Mouse (Mus musculus) liver, embryonic 15.5 days (tissue): Measurements from ENCODE around the gene Megf8. TPM values are rescaled to one million over a fixed set of nuclear protein-coding genes. Genes with fewer than 3 reads are reported as not detected.
"Not testable (repeated sequence)": the region's sequence is repeated elsewhere in the genome, so short reads cannot be mapped to it uniquely, and the experiment has no call there.

Source experiments
- ATAC-seq: fragments of 200-750 bp; cut with Nextera tagmentation; 2 replicates; pipeline ENCODE4 v1.8.0; 2017; ENCODE audit warnings: moderate number of reproducible peaks, mild to moderate bottlenecking, moderate library complexity; ENCODE audit not compliant: insufficient read depth
- H3K27ac ChIP-seq: fragments of 300-500 bp; sonication (generic); replicated peaks from 2 replicates; pipeline ENCODE4 v1.5.1; 2015; ENCODE audit warnings: mild to moderate bottlenecking, inconsistent platforms
- H3K27me3 ChIP-seq: fragments of 300-500 bp; sonication (generic); 2 replicates; pipeline ENCODE4 v1.6.1; 2015; ENCODE audit warnings: mild to moderate bottlenecking, inconsistent platforms
- H3K36me3 ChIP-seq: fragments of 300-500 bp; sonication (generic); replicated peaks from 2 replicates; pipeline ENCODE4 v1.6.1; 2015; ENCODE audit warnings: moderate library complexity, mild to moderate bottlenecking, inconsistent platforms
- H3K4me1 ChIP-seq: fragments of 300-500 bp; sonication (generic); replicated peaks from 2 replicates; pipeline ENCODE4 v1.6.1; 2015; ENCODE audit warnings: inconsistent platforms
- H3K4me2 ChIP-seq: fragments of 300-500 bp; sonication (generic); 2 replicates; pipeline ENCODE4 v1.6.1; 2015; ENCODE audit warnings: moderate library complexity, mild to moderate bottlenecking, inconsistent platforms
- H3K4me3 ChIP-seq: fragments of 300-500 bp; sonication (generic); replicated peaks from 2 replicates; pipeline ENCODE4 v1.5.1; 2015; ENCODE audit warnings: mild to moderate bottlenecking, inconsistent platforms
- H3K9ac ChIP-seq: fragments of 300-500 bp; sonication (generic); 2 replicates; pipeline ENCODE4 v1.6.1; 2015; ENCODE audit warnings: moderate library complexity, mild to moderate bottlenecking, inconsistent platforms
- H3K9me3 ChIP-seq: fragments of 300-500 bp; sonication (generic); replicated peaks from 2 replicates; pipeline ENCODE4 v1.6.1; 2016; ENCODE audit warnings: inconsistent platforms
- WGBS: fragments of 180-500 bp; shearing (Covaris S2); methylation state at CpG from one replicate; pipeline ENCODE4 v1.1.7; 2015; ENCODE audit warnings: mixed read lengths; ENCODE audit not compliant: insufficient replicate concordance; 5-methylcytosine and 5-hydroxymethylcytosine counted together
- polyA plus RNA-seq: library from polyadenylated mRNA; unstranded; fragments of >200 nt; fragmentation: Nextera tagmentation; extraction: Ambion mirVana; gene quantifications from 2 replicates; pipeline ENCODE4 v1.2.1, GENCODE M21; 2015

Gene Megf8
- polyA plus RNA-seq, 1 experiment from 2014 or later, result 0.79 TPM

GRCm38 (mm10) chr7:25317446-25317999 lies 559 bp downstream of the Megf8 start:
- Histone ChIP-seq H3K4me2 (peak overlapping the region; percentile 89), H3K4me3 (peak overlapping the region; percentile 62), H3K36me3 (no peaks in the 10 kb centered on the region), H3K4me1 (peaks cover 27% of the 10 kb centered on the region), H3K27me3 (peaks cover 52% of the 10 kb centered on the region), H3K9me3 (no peaks in the 10 kb centered on the region), H3K27ac (no peak overlapping the region; the same call in 1 of the 2 replicates), H3K9ac (peak overlapping the region; percentile 46; the same call in 1 of the 2 replicates)
- ATAC-seq, result no peak
- WGBS, result 20% methylated on average over 21 of the region's 21 CpGs

- Histone ChIP-seq H3K9me3 (no peaks in the 10 kb centered on the region), H3K27ac (no peak overlapping the region), H3K27me3 (peaks cover 7% of the 10 kb centered on the region), H3K4me3 (no peak overlapping the region), H3K9ac (no peak overlapping the region), H3K4me1 (peaks cover 6% of the 10 kb centered on the region), H3K36me3 (no peaks in the 10 kb centered on the region), H3K4me2 (no peak overlapping the region)
- no peak for ATAC-seq
- 50% methylated on average over 6 of the region's 6 CpGs for WGBS
These were observed 5.1 kb downstream of the Megf8 start for GRCm38 (mm10) chr7:25322058-25322484.

- Histone ChIP-seq H3K9ac (no peak overlapping the region), H3K27me3 (no peaks in the 10 kb centered on the region), H3K4me2 (no peak overlapping the region), H3K9me3 (no peaks in the 10 kb centered on the region), H3K36me3 (no peaks in the 10 kb centered on the region), H3K27ac (no peak overlapping the region), H3K4me1 (no peaks in the 10 kb centered on the region; the same call in 1 of the 2 replicates), H3K4me3 (no peak overlapping the region)
- ATAC-seq, result no peak
- 79% methylated on average over 2 of the region's 2 CpGs for WGBS
These were observed 6.3 kb downstream of the Megf8 start for GRCm38 (mm10) chr7:25323219-25323618.

- not testable (repeated sequence) for H3K36me3 ChIP-seq, H3K9ac ChIP-seq, H3K9me3 ChIP-seq, ATAC-seq, H3K4me1 ChIP-seq, H3K27ac ChIP-seq, H3K4me2 ChIP-seq, H3K4me3 ChIP-seq, H3K27me3 ChIP-seq
- WGBS, result 55% methylated on average over 6 of the region's 6 CpGs
These were observed 8.5 kb downstream of the Megf8 start for GRCm38 (mm10) chr7:25325431-25325830.

- no peaks in the 10 kb centered on the region for H3K9me3 ChIP-seq
- H3K4me3 ChIP-seq, result no peak overlapping the region
- no peak overlapping the region for H3K27ac ChIP-seq
- no peak overlapping the region for H3K4me2 ChIP-seq
- peaks cover 3% of the 10 kb centered on the region for H3K4me1 ChIP-seq
- no peaks in the 10 kb centered on the region for H3K36me3 ChIP-seq
- no peak overlapping the region for H3K9ac ChIP-seq
- H3K27me3 ChIP-seq, result no peaks in the 10 kb centered on the region
- WGBS, result 52% methylated on average over 8 of the region's 8 CpGs
- ATAC-seq, result no peak
These were observed 9.3 kb downstream of the Megf8 start for GRCm38 (mm10) chr7:25326233-25326632.

- no peak overlapping the region for H3K4me2 ChIP-seq
- 39% methylated on average over 16 of the region's 16 CpGs for WGBS
- H3K9me3 ChIP-seq, result no peaks in the 10 kb centered on the region
- H3K36me3 ChIP-seq, result no peaks in the 10 kb centered on the region
- H3K27me3 ChIP-seq, result no peaks in the 10 kb centered on the region
- H3K4me3 ChIP-seq, result no peak overlapping the region
- no peak overlapping the region for H3K9ac ChIP-seq
- H3K4me1 ChIP-seq, result peaks cover 3% of the 10 kb centered on the region; the same call in 1 of the 2 replicates
- no peak for ATAC-seq
- H3K27ac ChIP-seq, result no peak overlapping the region
These were observed 16.8 kb downstream of the Megf8 start for GRCm38 (mm10) chr7:25333596-25334307.

GRCm38 (mm10) chr7:25334472-25334871 lies 17.5 kb downstream of the Megf8 start:
- H3K4me3 ChIP-seq, result no peak overlapping the region
- H3K9me3 ChIP-seq, result no peaks in the 10 kb centered on the region
- peaks cover 3% of the 10 kb centered on the region; the same call in 1 of the 2 replicates for H3K4me1 ChIP-seq
- H3K4me2 ChIP-seq, result no peak overlapping the region
- WGBS, result 80% methylated on average over 12 of the region's 12 CpGs
- no peak overlapping the region for H3K9ac ChIP-seq
- H3K36me3 ChIP-seq, result no peaks in the 10 kb centered on the region
- ATAC-seq, result no peak
- no peaks in the 10 kb centered on the region for H3K27me3 ChIP-seq
- H3K27ac ChIP-seq, result no peak overlapping the region

GRCm38 (mm10) chr7:25339329-25339728 lies 22.4 kb downstream of the Megf8 start:
- Histone ChIP-seq H3K4me1 (no peaks in the 10 kb centered on the region), H3K27me3 (no peaks in the 10 kb centered on the region), H3K9ac (no peak overlapping the region), H3K9me3 (no peaks in the 10 kb centered on the region), H3K27ac (no peak overlapping the region), H3K4me3 (no peak overlapping the region), H3K36me3 (no peaks in the 10 kb centered on the region), H3K4me2 (no peak overlapping the region)
- no peak for ATAC-seq
- 78% methylated on average over 9 of the region's 9 CpGs for WGBS

- Histone ChIP-seq H3K36me3 (no peaks in the 10 kb centered on the region), H3K4me2 (no peak overlapping the region), H3K4me3 (no peak overlapping the region), H3K4me1 (no peaks in the 10 kb centered on the region), H3K9me3 (no peaks in the 10 kb centered on the region), H3K27me3 (no peaks in the 10 kb centered on the region), H3K9ac (no peak overlapping the region), H3K27ac (no peak overlapping the region)
- no peak for ATAC-seq
- WGBS, result 66% methylated on average over 20 of the region's 20 CpGs
These were observed 24.2 kb downstream of the Megf8 start for GRCm38 (mm10) chr7:25341000-25341784.

- no peaks in the 10 kb centered on the region for H3K27me3 ChIP-seq
- no peak overlapping the region for H3K4me2 ChIP-seq
- H3K9ac ChIP-seq, result no peak overlapping the region
- no peak for ATAC-seq
- WGBS, result 64% methylated on average over 8 of the region's 8 CpGs
- no peak overlapping the region for H3K27ac ChIP-seq
- H3K9me3 ChIP-seq, result no peaks in the 10 kb centered on the region
- 0 out of 2 replicates have a peak, but pooled peaks cover 8% of the 10 kb centered on the region for H3K36me3 ChIP-seq
- no peak overlapping the region for H3K4me3 ChIP-seq
- no peaks in the 10 kb centered on the region for H3K4me1 ChIP-seq
These were observed 31.9 kb downstream of the Megf8 start for GRCm38 (mm10) chr7:25348861-25349260.

GRCm38 (mm10) chr7:25358721-25359206 lies 41.8 kb downstream of the Megf8 start:
- Histone ChIP-seq H3K27ac (no peak overlapping the region), H3K9ac (no peak overlapping the region), H3K9me3 (no peaks in the 10 kb centered on the region), H3K4me3 (no peak overlapping the region), H3K36me3 (no peaks in the 10 kb centered on the region), H3K4me1 (no peaks in the 10 kb centered on the region), H3K27me3 (no peaks in the 10 kb centered on the region), H3K4me2 (no peak overlapping the region)
- WGBS, result 71% methylated on average over 19 of the region's 19 CpGs
- ATAC-seq, result no peak
